Mouse (Mus musculus): ENCODE results near the gene Ltv1.
"Not testable (repeated sequence)": the region's sequence is repeated elsewhere in the genome, so short reads cannot be mapped to it uniquely, and the experiment has no call there.

Gene Ltv1

DNA sequence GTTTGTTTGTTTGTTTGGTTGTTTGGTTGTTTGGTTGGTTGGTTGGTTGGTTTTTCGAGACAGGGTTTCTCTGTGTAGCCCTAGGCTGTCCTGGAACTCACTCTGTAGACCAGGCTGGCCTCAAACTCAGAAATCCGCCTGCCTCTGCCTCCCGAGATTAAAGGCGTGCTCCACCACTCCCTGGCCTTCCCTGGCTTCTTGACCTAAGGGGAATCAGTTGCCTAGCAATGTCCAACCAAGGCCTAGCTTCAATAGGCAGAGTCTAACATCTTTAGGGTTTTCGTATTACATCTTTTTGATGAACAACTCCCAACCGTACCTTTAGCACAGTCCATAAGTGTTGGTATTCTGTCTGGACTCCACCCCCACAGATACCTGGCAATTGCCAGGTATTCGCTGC is 528 bp upstream of the Ltv1 start:
- not testable (repeated sequence) for ATAC-seq (ENCODE audit: low TSS enrichment)

GRCm38 (mm10) chr10:13189881-13190280 is 3.1 kb downstream of the Ltv1 start:
- ATAC-seq (ENCODE audit: low TSS enrichment): no peak

DNA sequence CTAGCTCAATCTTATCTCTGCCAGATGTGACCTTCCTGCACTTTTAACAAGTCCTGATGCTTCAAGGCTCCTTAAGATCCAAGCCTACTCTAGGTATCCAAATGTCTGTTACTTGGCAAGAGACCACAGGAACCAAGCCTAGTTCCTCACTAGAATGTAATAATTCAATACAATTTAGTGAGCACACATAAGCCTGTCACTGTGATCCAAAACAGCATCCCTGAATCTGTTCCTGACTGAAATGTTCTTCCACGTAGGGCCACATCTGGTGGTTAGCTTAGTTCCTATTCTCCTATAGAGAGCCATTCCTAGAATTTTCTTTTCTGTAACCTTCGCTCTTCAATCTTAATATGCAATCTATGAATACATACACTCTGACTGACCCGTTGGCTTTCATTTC is 6.2 kb downstream of the Ltv1 start:
- ATAC-seq (ENCODE audit: low TSS enrichment): no peak

- no peak for ATAC-seq (ENCODE audit: low TSS enrichment)
Observed at GRCm38 (mm10) chr10:13184170-13184766, 8.7 kb downstream of the Ltv1 start.

DNA sequence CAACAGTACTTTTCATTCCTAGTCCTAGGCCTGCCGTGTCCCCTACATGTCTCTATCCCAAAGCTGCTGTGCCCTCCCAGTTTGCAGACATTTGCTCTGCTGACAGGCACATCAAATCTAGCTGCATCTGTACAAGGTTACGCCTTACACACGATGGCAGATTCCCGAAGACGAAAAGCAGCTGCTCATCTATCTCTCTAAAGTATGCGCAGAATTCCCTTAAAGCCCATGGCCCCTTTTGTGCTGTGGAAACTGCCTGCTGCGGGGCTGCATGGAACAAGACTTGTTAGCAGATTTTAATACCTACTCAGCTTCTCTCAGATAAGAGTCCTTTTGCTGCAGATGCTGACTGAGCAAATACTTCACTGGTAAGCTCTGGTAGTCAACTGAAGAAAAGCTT is 12.8 kb downstream of the Ltv1 start:
- no peak for ATAC-seq (ENCODE audit: low TSS enrichment)

DNA sequence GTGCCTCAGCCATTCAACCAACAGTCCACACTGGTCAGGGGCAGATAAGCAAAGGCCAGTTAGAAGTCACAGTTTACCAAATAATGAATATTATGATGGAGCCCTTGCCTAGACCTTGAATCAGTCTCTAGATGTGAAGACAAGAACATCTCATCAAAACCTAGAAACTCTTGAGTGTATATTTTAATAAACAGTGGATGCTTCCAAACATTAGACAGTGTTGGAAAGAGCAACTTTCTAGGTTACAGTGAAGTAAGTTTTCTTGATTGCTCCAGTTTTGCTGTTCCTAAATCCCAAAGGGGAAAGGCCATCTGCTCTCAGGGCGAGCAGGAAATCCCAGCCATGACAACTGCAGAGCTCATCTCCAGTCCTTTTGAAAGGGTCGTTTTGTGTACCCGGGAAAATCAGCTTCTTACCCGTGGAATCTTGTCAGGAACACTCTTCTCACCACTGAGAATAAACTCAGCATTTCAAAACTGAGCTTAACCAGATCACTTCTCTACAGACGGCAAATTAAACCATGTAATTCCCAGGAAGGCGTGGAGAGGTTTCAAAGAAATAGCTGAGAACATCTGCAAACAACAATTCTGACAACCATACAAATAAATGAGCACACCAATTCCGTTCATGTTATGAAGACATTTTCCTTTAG is 14.9 kb downstream of the Ltv1 start, which contains the start of gene Zc2hc1b:
Gene Zc2hc1b (minus strand): TSS at position 51 of the 652 bp plus-strand sequence.
- no peak for ATAC-seq (ENCODE audit: low TSS enrichment)

DNA sequence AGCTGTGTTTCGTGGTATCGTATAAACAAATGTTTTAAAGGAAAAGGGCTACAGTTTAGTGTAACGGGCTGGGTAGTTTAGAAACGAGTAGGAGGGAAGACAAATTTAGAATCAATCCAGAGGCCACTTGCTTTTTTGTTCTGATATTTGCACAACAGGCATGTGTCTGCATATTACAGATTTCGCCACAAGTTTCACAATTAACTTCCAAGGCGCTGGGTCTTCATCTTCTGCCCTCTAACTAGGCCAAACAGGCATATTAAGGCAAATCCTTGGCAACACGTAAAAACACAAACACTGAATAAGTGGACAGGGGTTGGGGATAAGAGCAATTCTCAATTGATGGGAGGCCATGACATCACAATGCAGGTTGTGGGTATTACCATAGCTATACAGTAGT is 17.1 kb downstream of the Ltv1 start:
- no peak for ATAC-seq (ENCODE audit: low TSS enrichment)

DNA sequence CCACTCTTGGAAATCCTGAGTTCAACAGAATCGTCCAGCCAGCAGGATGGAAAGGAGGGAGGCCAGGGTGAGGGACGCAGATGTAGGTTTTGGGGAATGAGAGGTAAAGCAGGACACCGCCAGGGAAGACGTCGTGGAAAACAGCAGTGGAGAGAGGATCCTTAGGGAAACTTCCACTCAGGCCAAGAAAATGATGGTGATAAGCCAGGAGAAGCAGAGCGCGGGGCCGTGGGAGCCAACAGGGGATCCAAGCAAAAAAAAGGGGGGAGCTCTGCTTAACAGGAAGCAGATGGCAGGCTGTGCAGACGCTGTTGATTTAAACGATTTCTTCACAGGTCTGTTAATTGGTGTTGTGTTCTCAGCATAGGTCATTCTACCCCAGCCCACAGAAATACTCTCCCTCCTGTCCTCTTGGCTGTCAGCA is 20.2 kb downstream of the Ltv1 start:
- ATAC-seq (ENCODE audit: low TSS enrichment): no peak

- no peak for ATAC-seq (ENCODE audit: low TSS enrichment)
Observed at GRCm38 (mm10) chr10:13171461-13171860, 21.5 kb downstream of the Ltv1 start.

DNA sequence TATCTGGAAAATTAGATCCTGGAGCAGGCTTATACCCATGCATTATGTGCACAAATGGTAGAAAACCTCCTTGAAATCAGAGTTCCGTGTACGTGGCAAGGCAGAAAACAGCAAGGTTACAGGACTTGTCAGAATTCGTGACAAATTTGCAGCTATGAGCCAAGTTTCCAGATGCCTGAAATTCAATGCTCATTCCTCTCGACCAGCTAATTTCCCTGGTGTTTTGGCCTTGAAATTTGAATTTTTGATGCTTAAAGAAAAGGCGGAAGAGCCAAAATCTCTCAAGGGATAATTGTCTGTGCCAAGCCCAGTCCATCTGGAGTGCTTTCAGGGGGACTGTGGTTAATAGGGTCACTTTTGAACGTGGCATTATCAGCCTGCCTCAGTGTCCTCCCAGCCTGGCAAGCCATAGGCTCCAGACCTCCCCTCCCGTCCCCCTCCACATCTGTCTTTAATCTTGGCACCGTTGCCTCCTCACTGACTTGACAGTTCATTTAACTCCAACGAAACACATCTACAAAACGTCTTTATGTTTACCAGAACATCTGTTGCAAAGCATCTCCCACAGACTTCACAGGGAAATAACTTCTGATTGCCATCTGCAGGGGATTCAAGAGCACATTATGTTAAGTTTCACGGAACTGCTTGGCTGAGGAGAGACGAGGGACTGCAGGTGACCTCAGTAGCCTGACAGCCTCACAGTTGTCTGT is 22.1 kb downstream of the Ltv1 start:
- ATAC-seq (ENCODE audit: low TSS enrichment): no peak

DNA sequence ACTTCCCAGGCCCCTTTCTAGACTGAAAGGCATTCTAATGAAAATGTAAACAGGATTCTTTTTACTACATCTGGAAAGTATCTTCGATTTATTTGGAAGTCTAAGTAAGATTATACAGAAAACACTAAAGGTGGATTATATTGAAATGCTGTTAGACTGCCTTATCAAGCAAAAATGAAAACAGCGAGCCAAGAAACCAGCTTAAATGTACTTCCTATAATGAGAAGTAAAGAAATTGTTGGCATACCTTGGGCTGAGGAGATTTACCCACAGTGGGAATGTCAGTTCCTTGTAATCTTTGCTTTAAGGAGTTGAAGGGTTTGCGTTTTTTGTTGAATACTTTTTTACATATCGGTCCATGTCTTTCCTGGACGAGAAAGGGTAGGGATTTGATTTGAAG is 24.5 kb downstream of the Ltv1 start:
- no peak for ATAC-seq (ENCODE audit: low TSS enrichment)

DNA sequence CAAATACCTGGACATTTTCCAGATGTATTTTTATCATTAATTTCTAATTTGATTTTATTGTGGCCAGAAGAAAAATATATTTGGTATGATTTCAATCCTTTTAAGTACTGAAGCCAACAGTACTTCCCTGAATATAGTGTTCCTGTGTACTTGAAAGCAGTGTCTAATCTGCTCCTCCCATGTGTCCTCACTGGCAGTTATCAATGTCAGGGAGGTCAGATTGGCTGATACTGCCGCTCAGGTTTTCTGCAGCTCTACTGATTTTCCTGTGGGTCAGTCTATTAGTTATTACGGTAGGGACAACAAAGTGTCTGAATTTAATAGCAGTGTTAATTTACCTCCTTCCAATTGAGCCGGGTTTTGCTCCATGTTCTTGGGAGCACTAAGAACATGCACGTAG is 30.9 kb downstream of the Ltv1 start:
- ATAC-seq (ENCODE audit: low TSS enrichment): no peak

DNA sequence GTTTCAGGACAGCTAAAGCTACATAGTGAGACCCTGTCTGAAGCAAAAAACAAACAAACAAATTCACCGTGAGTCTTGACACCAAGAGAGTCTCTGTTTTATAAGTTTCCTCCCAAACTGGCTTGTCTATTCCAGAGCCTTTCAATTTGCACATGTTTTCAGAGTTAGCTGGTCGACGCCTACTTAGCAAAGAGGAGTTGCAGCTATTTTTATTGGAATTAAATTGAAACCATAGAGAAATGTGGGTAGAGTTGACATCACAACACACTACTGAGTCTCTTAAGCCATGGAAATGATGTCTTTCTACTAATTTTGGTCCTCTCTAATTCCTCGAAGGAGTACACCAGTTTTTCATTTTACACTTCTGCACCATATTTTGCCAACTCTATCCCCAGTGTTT is 32.1 kb downstream of the Ltv1 start:
- ATAC-seq (ENCODE audit: low TSS enrichment): peak; percentile 91

GRCm38 (mm10) chr10:13155377-13155776 is 37.6 kb downstream of the Ltv1 start:
- no peak for ATAC-seq (ENCODE audit: low TSS enrichment)

DNA sequence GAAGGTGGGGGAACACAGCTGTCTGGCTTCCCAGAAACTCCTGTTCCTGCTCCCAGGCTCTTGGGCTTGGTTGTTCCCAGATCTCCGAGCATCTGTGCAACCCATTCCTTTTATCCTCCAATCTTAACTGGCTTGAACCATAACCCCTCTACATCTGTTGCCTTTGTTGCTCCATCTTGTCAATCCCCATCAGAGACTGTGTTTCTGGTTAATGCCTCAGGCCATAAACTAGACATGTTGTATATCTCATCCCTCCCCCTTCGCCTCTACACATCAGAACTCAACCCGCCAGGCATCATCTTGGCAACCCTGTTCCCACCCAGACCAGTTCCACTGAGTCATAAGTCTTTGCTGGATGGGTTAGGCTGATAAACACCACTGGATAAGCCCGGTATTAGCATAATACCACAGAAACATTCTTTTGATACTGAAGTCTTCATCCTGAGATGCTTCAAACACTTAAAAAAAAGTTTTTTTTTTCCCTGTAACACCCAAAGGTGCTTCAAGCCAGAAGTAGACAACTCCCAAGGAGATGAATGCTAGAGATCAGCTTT is 40.1 kb downstream of the Ltv1 start:
- ATAC-seq (ENCODE audit: low TSS enrichment): no peak

DNA sequence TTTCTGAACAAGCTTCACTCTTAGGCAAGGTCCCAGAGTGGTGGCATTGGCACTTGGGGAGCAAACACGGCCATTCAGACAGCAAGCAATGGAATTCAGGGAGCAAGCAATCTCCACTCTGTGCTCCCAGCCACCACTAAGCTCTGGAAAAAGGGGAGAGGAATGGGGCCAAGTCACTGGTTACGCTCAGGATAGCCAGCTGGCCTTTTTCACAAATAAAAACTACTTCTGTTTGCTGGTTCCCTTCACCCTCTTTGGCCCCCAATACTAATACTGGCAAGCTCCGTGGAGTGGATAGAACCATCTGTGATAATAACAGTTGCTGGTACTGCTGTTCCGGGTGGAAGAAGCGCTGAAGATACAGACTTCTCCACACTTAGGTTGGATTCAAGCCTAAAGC is 41.6 kb downstream of the Ltv1 start:
- peak; percentile 74 for ATAC-seq (ENCODE audit: low TSS enrichment)

GRCm38 (mm10) chr10:13150435-13150834 is 42.5 kb downstream of the Ltv1 start:
- no peak for ATAC-seq (ENCODE audit: low TSS enrichment)

DNA sequence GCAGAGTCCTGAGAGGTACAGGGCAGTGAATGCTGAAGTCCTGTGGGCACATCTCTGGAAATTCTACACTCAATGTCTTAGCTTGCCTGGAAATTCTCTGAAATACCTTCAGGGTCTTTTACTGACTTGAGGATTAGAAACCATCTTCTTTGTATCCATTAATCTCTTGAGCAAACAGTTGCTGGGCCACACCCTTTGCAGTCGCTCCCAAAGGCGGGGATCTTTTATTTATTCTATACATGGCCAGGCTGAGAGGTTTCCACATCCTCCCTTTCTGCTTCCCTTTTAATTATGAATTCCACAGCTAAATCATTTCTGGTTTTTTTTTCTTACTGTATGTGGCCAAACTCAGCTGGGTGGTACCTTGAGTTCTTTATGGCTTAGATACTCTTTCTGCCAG is 52.5 kb downstream of the Ltv1 start:
- no peak for ATAC-seq (ENCODE audit: low TSS enrichment)

GRCm38 (mm10) chr10:13137906-13138305 is 55.1 kb downstream of the Ltv1 start:
- ATAC-seq (ENCODE audit: low TSS enrichment): no peak

- no peak for ATAC-seq (ENCODE audit: low TSS enrichment)
Observed at GRCm38 (mm10) chr10:13135751-13136150, 57.2 kb downstream of the Ltv1 start.

DNA sequence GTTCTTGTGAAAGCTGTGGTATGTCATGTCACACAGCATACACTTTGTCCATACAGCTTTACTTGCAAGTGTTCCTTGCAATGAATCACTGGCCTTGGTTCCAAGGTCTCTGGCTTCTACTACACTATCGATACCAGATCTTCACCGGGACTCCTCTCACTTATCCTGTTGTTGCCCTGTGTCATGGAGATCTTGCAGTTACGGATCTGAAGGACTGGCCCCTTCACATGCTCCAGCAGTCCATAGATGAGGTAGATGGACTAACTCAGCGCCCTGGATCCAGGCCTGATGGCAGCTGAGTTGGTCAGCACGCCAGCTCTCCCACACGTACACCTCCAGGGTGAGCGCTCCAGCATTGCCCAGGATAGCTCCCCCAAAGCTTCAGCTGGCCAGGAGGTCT is 57.7 kb downstream of the Ltv1 start:
- ATAC-seq (ENCODE audit: low TSS enrichment): no peak

DNA sequence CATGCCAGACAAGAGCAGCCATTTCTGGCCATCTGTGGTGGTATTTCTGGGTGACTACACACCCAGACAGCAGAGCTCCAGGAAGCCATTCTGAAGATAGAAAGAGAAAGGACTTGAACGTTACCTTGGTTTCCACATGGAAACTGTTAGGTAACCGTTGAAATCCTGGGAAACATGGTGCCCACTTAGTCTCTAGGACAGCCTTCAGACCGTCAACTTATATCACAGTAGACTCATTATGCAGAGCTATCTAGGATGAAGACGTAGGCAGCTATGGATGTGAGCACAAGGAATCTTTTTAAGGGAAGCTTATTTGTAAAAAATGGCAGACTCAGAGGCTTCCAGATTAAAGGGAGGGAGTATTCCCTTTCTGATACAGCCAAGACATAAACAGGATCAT is 59.1 kb downstream of the Ltv1 start:
- peak; percentile 88 for ATAC-seq (ENCODE audit: low TSS enrichment)

All from frontal cortex, adult (tissue).